Mouse (Mus musculus) kidney, adult 2 months (tissue): ENCODE measurements around the gene Casc3. TPM values are rescaled to one million over a fixed set of nuclear protein-coding genes. Genes with fewer than 3 reads are reported as not detected.

Source experiments
- DNase-seq: peaks from one replicate; pipeline ENCODE4 v3.0.0; 2021
- H3K27ac ChIP-seq: fragments of 200-500 bp; 2 replicates; pipeline ENCODE4 v1.5.1; 2012; ENCODE audit warnings: low read depth, low read length, control low read depth, inconsistent platforms; ENCODE audit not compliant: insufficient read depth
- H3K27me3 ChIP-seq: fragments of 200-500 bp; replicated peaks from 2 replicates; pipeline ENCODE4 v1.6.1; 2012; ENCODE audit warnings: mild to moderate bottlenecking, moderate library complexity, low read length, inconsistent platforms; ENCODE audit not compliant: control insufficient read depth, insufficient read depth
- H3K36me3 ChIP-seq: fragments of 200-500 bp; 2 replicates; pipeline ENCODE4 v1.6.1; 2012; ENCODE audit warnings: mild to moderate bottlenecking, moderate library complexity, low read length, inconsistent platforms; ENCODE audit not compliant: control insufficient read depth, insufficient read depth
- H3K4me1 ChIP-seq: fragments of 200-500 bp; 2 replicates; pipeline ENCODE4 v1.6.1; 2011; ENCODE audit warnings: low read length; ENCODE audit not compliant: control insufficient read depth, insufficient read depth
- H3K4me3 ChIP-seq: fragments of 200-500 bp; 2 replicates; pipeline ENCODE4 v1.5.1; 2011; ENCODE audit warnings: mild to moderate bottlenecking, low read depth, low read length, control low read depth; ENCODE audit not compliant: insufficient read depth
- CTCF ChIP-seq: fragments of 200-500 bp; conservative IDR thresholded peaks from 2 replicates; pipeline ENCODE4 v1.5.1; 2011; ENCODE audit warnings: low read depth, mild to moderate bottlenecking, control low read depth, low read length, moderate library complexity, mixed read lengths; ENCODE audit not compliant: insufficient read depth, insufficient read length
- POLR2A ChIP-seq: fragments of 200-500 bp; IDR thresholded peaks from one replicate; pipeline ENCODE4 v1.6.1; 2011; ENCODE audit warnings: low read depth, low read length, control low read depth
- WGBS: fragments of 180-500 bp; shearing (Covaris S2); methylation state at CpG from one replicate; pipeline ENCODE4 v1.1.7; 2018; 5-methylcytosine and 5-hydroxymethylcytosine counted together
- polyA plus RNA-seq: library from polyadenylated mRNA; depleted of rRNA; stranded (reverse); fragments of >200 nt; gene quantifications from 2 replicates; pipeline ENCODE4 v1.2.3, GENCODE M21; 2012

Casc3 gene
- polyA plus RNA-seq, 1 experiment = 24.5 TPM

DNA sequence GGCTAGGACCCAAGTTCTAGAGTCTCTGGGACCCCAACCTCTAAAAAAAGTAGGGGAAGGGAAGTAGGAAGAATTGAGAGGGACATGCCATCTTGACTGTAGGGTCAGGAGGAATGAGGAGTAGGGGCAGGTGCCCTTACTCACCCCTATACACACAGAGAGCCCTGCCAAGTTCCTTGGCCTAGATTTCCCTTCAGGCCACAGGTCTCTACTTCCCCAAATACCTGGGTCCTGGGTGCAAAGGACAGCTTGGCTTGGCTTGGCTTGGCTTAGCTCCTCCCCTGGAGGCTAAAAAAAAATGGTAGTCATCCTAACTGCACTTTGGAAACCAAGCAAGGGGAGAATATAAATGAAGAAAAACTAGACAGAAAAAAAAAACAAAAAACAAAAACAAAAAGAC is 40.0 kb upstream of the Casc3 start:
- peak; percentile 65 for DNase-seq
- Histone ChIP-seq H3K4me1 (peaks cover 5% of the 10 kb centered on the region; the same call in 1 of the 2 replicates), H3K4me3 (no peak overlapping the region), H3K27me3 (no peaks in the 10 kb centered on the region), H3K27ac (no peak overlapping the region), H3K36me3 (peaks cover 12% of the 10 kb centered on the region)
- no peak for TF ChIP-seq CTCF
- TF ChIP-seq POLR2A = no peak

DNA sequence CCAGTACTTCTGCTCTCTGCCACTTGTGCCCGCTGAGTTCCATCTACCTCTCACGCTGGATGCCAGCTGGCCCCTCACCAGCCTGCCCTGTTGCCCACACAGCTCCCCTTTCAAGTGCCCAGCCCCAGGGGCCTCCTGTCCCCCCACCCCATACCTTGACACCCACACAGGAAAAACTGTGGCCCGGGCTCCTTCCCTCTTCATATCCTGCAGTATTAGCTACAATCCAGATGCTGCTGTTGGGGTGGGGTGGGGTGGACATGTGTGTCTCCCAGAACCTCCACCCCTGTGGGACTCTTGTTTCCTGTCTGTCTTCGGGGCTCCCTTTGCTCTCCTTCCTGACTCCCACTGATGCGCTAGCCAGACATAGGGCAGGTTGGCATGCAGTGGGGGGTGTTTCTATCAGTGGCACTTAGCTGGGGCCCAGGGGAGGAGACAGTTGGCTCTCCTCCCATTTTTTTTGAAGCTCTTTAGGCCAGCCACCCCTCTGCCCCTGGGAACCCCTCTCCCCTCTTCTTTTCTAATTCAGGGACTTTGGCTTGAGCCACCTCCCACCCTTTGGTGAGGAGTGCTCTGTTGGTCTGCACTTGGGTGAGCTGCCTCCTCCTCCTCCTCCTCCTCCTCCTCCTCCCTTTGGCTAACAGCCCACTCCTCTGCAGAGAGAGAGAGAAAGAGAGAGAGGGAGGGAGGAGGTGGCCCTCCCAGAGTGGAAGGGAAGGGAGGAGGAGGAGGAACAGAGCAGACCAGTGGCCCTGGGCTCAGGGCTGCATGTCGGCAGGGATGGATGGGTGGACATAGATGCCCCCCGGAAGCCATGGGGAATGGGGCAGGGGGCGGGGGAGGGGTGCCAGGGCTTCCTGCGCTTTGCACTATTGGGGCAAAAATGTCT is 39.0 kb upstream of the Casc3 start:
- Histone ChIP-seq H3K36me3 (peaks cover 21% of the 10 kb centered on the region), H3K27me3 (no peaks in the 10 kb centered on the region), H3K27ac (no peak overlapping the region), H3K4me3 (no peak overlapping the region), H3K4me1 (peaks cover 5% of the 10 kb centered on the region; the same call in 1 of the 2 replicates)
- WGBS = 51% methylated on average over 9 of the region's 9 CpGs
- DNase-seq = peak; percentile 41
- TF ChIP-seq CTCF (no peak), POLR2A (no peak)

GRCm38 (mm10) chr11:98766346-98766745 is 38.4 kb upstream of the Casc3 start:
- H3K4me3 ChIP-seq = no peak overlapping the region
- DNase-seq = no peak
- H3K27ac ChIP-seq = no peak overlapping the region
- no peaks in the 10 kb centered on the region for H3K27me3 ChIP-seq
- WGBS = 29% methylated on average over 2 of the region's 2 CpGs
- no peak for TF ChIP-seq POLR2A
- no peak for TF ChIP-seq CTCF
- peaks cover 5% of the 10 kb centered on the region; the same call in 1 of the 2 replicates for H3K4me1 ChIP-seq
- H3K36me3 ChIP-seq = peaks cover 28% of the 10 kb centered on the region

GRCm38 (mm10) chr11:98766816-98767215 is 37.9 kb upstream of the Casc3 start:
- H3K27ac ChIP-seq = no peak overlapping the region
- peaks cover 33% of the 10 kb centered on the region for H3K36me3 ChIP-seq
- TF ChIP-seq CTCF (no peak), POLR2A (peak; percentile 17)
- 44% methylated on average over 5 of the region's 5 CpGs for WGBS
- H3K4me3 ChIP-seq = no peak overlapping the region
- H3K4me1 ChIP-seq = peaks cover 5% of the 10 kb centered on the region; the same call in 1 of the 2 replicates
- no peak for DNase-seq
- no peaks in the 10 kb centered on the region for H3K27me3 ChIP-seq

GRCm38 (mm10) chr11:98767276-98767675 is 37.4 kb upstream of the Casc3 start:
- Histone ChIP-seq H3K36me3 (peaks cover 34% of the 10 kb centered on the region), H3K27me3 (no peaks in the 10 kb centered on the region), H3K4me3 (no peak overlapping the region), H3K4me1 (peaks cover 5% of the 10 kb centered on the region; the same call in 1 of the 2 replicates), H3K27ac (no peak overlapping the region)
- TF ChIP-seq CTCF (no peak), POLR2A (no peak)
- 56% methylated on average over 9 of the region's 9 CpGs for WGBS
- DNase-seq = peak; percentile 38

- Histone ChIP-seq H3K27ac (no peak overlapping the region), H3K27me3 (no peaks in the 10 kb centered on the region), H3K4me1 (peaks cover 5% of the 10 kb centered on the region; the same call in 1 of the 2 replicates), H3K4me3 (no peak overlapping the region), H3K36me3 (peaks cover 34% of the 10 kb centered on the region)
- WGBS = 44% methylated on average over 4 of the region's 4 CpGs
- no peak for TF ChIP-seq CTCF
- TF ChIP-seq POLR2A = no peak
- no peak for DNase-seq
These were observed 37.0 kb upstream of the Casc3 start for GRCm38 (mm10) chr11:98767713-98768112.
